In genomic region chr4:46065695-46066340, GRCm38 (mm10) we compare ENCODE assay signal across 10 mouse cellular contexts. TPM values are rescaled to one million over a fixed set of nuclear protein-coding genes. Genes with fewer than 3 reads are reported as not detected.
DNase-seq lines count a peak whose midpoint lies in the region; ATAC-seq and TF ChIP-seq lines count a peak whose summit lies in the region.
"Had no signal": no experiment of that assay in that cellular context is flagged by ENCODE, and none has a peak within 500 bp of the region (broad histone marks: within the 10 kb centered on the region; RNA-seq: fewer than 3 reads in every experiment).

No protein-coding gene starts in this region.

- H3K4me1 ChIP-seq in forebrain, embryonic 14.5 days (ENCODE audit: control insufficient read depth, insufficient read depth, low read length) = no peaks in the 10 kb centered on the region
- H3K4me1 ChIP-seq: hindbrain, embryonic 15.5 days had no signal

- WGBS in forebrain, embryonic 14.5 days = 72% methylated on average over 8 of the region's 8 CpGs

- H3K79me3 ChIP-seq in C2C12 (ENCODE audit: low read depth) = no peaks in the 10 kb centered on the region

- no peak for TF ChIP-seq CTCF in C2C12 (IDR thresholded peaks at IDR 0.05; ENCODE audit: control insufficient read depth, insufficient read depth, insufficient read length)

- H3K4me3 ChIP-seq in C2C12 (ENCODE audit: insufficient read depth, poor library complexity, severe bottlenecking) = no peak overlapping the region
- H3K4me3 ChIP-seq in forebrain, embryonic 14.5 days (ENCODE audit: low read depth, low read length) = no peak overlapping the region
- H3K4me3 ChIP-seq: hindbrain, embryonic 15.5 days; limb, embryonic 10.5 days had no signal

- H3K27me3 ChIP-seq in C2C12 (ENCODE audit: control insufficient read depth, insufficient read depth, insufficient read length) = no peaks in the 10 kb centered on the region
- no peaks in the 10 kb centered on the region for H3K27me3 ChIP-seq in forebrain, embryonic 14.5 days (replicated peaks; ENCODE audit: control insufficient read depth, insufficient read depth, low read length)
- H3K27me3 ChIP-seq: hindbrain, embryonic 15.5 days had no signal

- no peaks in the 10 kb centered on the region for H3K79me2 ChIP-seq in C2C12 (ENCODE audit: control insufficient read depth, insufficient read depth)

- no peaks in the 10 kb centered on the region for H3K36me3 ChIP-seq in C2C12 (ENCODE audit: control insufficient read depth, insufficient read depth)
- H3K36me3 ChIP-seq in forebrain, embryonic 14.5 days (ENCODE audit: control insufficient read depth, insufficient read depth, low read length) = no peaks in the 10 kb centered on the region
- H3K36me3 ChIP-seq: hindbrain, embryonic 15.5 days; limb, embryonic 10.5 days had no signal

- peak; percentile 95 for DNase-seq in heart, adult 11 months
- no peak for DNase-seq in heart, postnatal 25 days (ENCODE audit: low spot score)
- DNase-seq in adrenal gland, postnatal 36 days = peak; percentile 36 to 48
- DNase-seq in heart, postnatal 4 days = peak; percentile 56
- DNase-seq in yolk sac, embryonic 10.5 days (ENCODE audit: low spot score) = no peak
- DNase-seq in forebrain, embryonic 14.5 days (ENCODE audit: low spot score) = no peak

- intact Hi-C loops in heart, postnatal 25 days (cut with DNase I) = no loop called here

- H3K9ac ChIP-seq in forebrain, embryonic 14.5 days (ENCODE audit: low read length) = no peak overlapping the region
- H3K9ac ChIP-seq: hindbrain, embryonic 15.5 days had no signal

- no peak overlapping the region for H3ac ChIP-seq in C2C12 (ENCODE audit: control insufficient read depth, insufficient read length, low read depth)

- H3K27ac ChIP-seq in forebrain, embryonic 14.5 days (ENCODE audit: low read depth, low read length) = no peak overlapping the region
- H3K27ac ChIP-seq: hindbrain, embryonic 15.5 days; limb, embryonic 10.5 days had no signal

- H3K4me2 ChIP-seq in forebrain, embryonic 14.5 days (ENCODE audit: low read length) = no peak overlapping the region
- H3K4me2 ChIP-seq: hindbrain, embryonic 15.5 days had no signal

- H3K9me3 ChIP-seq in forebrain, embryonic 14.5 days (replicated peaks; ENCODE audit: control insufficient read depth, low read length) = no peaks in the 10 kb centered on the region
- H3K9me3 ChIP-seq: hindbrain, embryonic 15.5 days; limb, embryonic 10.5 days had no signal

- ATAC-seq in megakaryocyte progenitor cell, adult 5-6 weeks (replicated peaks; ENCODE audit: poor library complexity) = no peak
- no peak for ATAC-seq in forebrain, embryonic 14.5 days

TF ChIP-seq in C2C12, 6 proteins besides CTCF, POLR2A, EP300 and RAD21:
- TF ChIP-seq USF1 (IDR thresholded peaks at IDR 0.05; ENCODE audit: low read depth) (peak; percentile 57), FOSL1 (IDR thresholded peaks at IDR 0.05; ENCODE audit: insufficient read depth, low read length, poor library complexity, severe bottlenecking) (no peak), CEBPB (IDR thresholded peaks at IDR 0.05; ENCODE audit: low read depth) (peak; percentile 49)
TF ChIP-seq in C2C12: peak in this region for 2.

RNA-seq across cellular contexts. Expression of gene Tmod1, which starts 27.1 kb away (rescaled TPM):
- 100 to 1,000 TPM; 279 to 317 TPM for total RNA-seq in heart, postnatal 25 days (2021)
- 0.34 TPM for polyA plus RNA-seq in C2C12 (2012; fragmentation: generic; extraction: Trizol)
- 1 to 10 TPM; 2.0 to 6.6 TPM for total RNA-seq in adrenal gland, postnatal 36 days (2021)
- total RNA-seq in heart, postnatal 4 days (2021) = 100 to 1,000 TPM; 278 to 282 TPM
- total RNA-seq in megakaryocyte progenitor cell, adult 5-6 weeks (2015) = 0.07 and 0.10 TPM in 2 replicates
- 0.04 and 0.14 TPM in 2 replicates for total RNA-seq in megakaryocyte progenitor cell, adult 5-6 weeks (2017)
- 0.80 and 0.93 TPM in 2 replicates for polyA plus RNA-seq in forebrain, embryonic 14.5 days (2014; fragmentation: Nextera tagmentation; extraction: Ambion mirVana)

Comparison
In these comparisons a context has a peak if more than half of its experiments do, and no peak if none do; other contexts are left out.
1. DNase-seq: peak in heart, adult 11 months (single experiment), adrenal gland, postnatal 36 days (2 of 2) and heart, postnatal 4 days (single experiment); none in heart, postnatal 25 days (single experiment), yolk sac, embryonic 10.5 days (single experiment) and forebrain, embryonic 14.5 days (single experiment).
2. RNA of gene Tmod1, which starts 27.1 kb away (total RNA-seq): 279 to 317 TPM in heart, postnatal 25 days and 278 to 282 TPM in heart, postnatal 4 days; 2.0 to 6.6 TPM in adrenal gland, postnatal 36 days and 0.04 to 0.14 TPM in megakaryocyte progenitor cell, adult 5-6 weeks; every median in the first group is over 10 times any median in the second.